Mouse (Mus musculus): ENCODE data around the gene Eif4e2. TPM values are rescaled to one million over a fixed set of nuclear protein-coding genes. Genes with fewer than 3 reads are reported as not detected.

Gene Eif4e2
- total RNA-seq, 2 experiments from 2014 or later = 58.2 to 60.3 TPM

DNA sequence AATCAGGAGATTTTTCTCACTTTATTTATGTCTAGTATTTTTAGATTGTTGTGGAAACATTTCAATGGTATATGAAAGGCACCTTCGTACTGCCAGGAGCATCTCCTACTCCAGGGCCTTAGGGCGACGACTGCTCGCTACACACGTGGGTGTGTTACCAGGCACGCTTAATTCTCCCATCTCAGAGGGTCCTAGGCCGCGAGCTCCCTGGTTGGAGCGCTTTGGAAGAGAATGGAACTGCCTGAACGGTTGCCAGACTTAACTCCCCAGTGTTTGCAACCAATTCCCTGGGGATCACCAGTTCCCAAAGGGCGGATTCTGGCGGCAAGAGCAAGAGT, 50.1 kb downstream of the Eif4e2 start:
- no peak for DNase-seq

DNA sequence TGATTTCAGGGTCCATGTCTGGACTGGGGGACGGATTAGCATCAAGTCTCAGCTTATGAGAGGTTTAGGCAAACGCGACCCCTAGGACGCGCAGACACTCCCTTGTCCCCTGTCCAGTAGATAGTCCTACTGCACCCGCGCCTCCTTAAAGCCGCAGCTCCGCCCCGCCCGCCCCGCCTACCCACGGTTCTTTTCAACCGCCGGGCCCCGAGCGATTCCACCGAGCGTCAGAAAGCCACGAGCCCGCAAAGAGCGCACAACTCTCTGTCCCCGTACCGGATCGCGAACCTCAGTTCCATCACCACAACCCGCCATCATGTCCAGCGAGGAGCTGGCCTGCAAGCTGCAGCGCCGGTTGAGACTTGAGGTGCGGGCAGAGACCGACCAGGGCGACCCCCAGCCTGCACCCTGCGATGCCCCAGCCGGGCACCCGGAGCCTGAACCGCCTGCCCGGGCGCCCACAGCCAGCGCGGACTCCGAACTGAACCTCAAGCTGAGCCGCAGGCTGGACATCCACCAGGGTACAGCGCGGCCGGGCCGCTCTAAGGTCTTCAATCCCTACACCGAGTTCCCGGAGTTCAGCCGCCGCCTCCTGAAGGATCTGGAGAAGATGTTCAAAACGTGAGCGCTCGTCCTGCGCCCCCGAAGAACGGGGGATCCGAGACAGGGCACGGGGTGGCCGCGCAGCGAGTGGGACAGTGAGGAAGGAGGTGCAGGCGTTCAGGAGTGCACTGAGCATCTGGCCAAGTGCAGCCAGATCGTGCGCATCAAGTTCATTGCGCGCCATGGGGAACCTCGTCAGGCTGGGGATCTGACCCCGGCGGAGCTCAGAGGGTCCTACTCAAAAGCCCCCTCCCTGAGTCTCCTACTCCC, 50.7 kb downstream of the Eif4e2 start, which contains the start of gene Efhd1:
Efhd1 (plus strand) TSS at position 230 of the 873 bp plus-strand sequence.
- DNase-seq = peak in 1 of 2 experiments; percentile 24

DNA sequence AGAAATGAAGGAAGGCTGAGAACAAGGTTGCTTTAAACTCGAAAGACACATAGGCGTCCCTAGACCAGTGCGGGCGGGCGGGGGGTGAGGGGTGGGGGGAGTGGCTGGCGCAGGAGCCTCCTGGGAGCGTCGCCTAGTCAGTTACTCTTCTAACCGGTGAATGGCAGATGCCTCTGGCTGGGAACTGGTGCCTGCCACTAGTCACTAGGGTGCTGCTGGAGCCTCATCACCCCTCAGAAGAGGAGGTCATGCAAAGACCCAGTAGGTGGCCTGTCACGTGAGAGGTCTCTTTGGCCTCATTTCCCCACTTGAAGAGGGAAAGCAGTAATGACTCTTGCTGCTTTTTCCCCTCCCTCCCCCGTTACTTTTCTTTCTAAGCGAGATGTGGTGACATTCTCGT, 51.5 kb downstream of the Eif4e2 start:
- DNase-seq = no peak

DNA sequence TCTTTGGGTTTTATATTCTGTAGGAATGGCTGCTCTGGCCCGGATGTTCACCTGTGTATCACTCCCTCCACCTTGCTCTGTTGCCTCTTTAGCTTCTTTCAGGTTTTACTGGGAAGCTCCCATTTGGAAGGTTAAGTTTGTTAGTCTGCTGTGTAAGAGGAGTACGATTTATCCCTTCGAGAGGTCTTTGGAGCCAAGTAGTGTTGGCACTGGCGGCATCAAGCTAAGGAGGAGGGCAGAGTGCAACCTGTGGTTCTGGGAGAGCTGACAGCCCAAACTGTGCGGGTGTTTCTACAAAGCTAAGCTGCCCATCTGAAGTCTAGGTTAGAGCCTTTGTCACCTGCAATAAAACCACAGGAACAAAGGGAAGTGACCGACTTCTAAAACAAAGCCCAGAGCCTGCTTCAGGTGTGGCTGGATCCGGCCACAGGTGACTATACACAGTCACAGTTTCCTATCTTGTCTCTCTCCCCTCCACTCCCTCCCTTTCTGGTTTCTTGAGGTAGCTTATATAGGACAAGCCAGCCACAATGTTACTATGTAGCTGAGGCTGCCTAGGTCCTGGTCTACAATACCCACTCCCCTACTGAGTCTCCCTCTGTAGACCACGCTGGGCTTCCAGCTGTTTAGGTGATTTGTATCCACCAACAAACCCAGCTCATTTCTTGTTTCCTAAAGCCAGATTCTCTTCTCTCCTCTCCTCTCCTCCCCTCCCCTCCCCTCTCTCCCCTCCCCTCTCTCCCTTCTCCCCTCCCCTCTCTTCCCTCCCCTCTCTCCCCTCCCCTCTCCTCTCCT, 52.8 kb downstream of the Eif4e2 start:
- DNase-seq = no peak

DNA sequence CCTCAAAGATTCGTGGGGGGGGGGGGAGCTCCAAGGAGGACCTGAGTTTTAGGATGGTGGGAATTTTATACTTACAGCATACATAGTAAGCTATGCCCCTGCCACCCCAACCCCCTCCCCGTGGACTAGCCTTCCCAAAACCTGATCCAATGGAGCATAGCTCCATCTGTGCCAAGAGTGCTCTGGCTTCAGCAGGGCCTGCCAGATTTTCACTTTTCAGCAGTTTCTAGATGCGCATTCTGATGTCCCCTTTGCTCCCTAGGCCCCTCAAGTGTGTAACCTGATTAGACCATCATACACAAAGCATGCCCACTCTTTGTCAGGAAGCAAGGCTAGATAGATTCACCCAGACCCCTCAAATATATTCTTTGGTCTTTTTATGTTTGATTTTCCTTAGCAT, 56.5 kb downstream of the Eif4e2 start:
- no peak for DNase-seq

DNA sequence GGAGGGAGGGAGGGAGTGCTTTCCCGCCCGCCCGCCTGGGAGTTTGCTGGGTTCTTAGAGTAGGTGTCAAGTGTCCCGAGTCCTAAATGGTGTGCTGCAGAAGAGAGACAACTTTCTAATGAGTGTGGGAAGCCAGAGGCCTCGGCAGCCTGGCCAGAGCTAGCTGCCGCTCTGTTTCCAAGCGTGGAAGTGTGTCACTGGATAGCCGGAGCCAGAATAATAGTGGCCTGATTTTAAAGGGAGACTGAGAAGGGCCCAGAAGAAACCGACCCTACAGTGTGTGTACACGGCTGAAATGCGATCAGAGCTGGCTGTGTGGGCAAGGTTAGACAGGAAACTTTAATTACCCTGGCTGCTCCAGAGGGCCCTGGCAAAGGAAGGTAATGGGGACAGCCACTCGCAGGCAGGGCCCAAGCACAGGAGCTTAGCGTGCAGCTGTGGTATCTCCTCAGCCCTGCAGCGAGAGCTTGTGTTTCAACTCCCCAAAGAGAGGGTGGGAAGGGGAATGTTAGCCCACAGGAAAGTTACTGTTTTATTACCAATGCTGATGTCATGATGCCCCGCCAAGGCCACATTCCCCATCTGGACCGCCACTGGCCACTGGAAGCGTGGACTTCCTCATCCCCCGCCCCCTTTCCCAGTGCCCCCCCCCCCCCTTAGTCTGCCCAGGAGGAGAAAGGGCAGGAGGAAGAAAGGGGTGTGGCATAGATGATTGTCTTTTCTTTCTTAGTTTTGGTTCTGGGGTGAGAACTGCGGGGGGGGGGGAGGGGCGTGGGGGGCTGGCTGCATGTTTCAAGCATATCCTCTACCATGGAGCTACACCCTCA, 57.1 kb downstream of the Eif4e2 start:
- DNase-seq = no peak

DNA sequence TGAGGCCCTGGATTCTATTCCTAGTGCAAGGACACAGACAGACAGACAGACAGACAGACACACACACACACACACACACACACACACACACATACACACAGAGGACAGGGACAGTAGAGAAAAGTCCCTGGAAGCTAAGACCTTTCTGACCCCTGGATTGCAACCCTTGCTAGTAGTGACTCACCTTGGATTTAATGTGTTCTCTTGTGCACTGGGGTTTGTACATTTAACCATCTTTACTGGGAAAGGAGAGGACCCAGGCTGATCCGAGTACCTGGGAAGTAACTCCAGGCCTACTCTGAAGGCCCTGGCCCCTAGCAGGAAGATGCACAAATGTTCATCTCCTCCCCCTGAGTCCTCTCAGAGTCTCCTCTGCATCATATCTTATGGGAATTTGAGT, 57.9 kb downstream of the Eif4e2 start:
- DNase-seq = no peak

DNA sequence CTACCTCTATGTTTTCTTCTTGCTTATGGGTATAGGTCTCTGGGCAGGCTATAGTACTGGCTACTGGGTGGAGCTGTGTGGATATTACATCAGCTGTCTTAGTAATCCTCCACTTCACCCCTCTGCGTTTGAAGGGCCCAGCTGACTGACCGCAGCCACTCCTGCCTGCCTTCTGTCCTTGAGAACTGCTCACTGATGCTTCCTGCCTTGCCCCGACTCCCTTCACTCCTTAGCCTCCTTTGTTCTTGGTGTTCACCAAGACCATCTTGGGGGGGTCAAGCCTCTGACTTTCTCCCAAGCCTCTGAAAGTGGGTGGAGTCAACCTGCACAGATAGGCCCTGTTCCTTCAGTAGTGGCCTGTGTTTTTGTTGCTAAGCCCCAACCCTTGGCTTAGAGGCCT, 58.7 kb downstream of the Eif4e2 start:
- no peak for DNase-seq

DNA sequence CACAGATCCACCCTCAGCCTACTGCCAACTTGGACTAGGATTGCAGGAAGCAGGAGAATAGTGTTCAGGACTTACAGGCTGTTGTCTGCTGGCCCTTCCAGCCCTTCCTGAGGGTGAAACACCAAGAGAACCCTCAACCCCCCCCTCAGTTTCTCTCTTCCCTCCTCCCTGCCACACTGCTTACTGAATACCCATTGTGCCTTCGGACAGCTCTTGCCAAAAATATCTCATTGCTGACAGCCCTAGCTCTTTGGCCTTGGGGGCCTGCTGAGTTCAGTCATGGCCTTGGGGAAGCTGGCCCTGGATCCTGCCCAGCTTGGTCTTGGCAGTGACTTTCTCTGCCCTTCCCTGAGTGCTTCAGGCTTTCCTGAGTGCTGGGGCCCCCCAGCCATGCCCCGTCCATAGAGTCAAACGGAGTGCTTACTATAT, 59.8 kb downstream of the Eif4e2 start:
- DNase-seq = peak; percentile 40 to 56

DNA sequence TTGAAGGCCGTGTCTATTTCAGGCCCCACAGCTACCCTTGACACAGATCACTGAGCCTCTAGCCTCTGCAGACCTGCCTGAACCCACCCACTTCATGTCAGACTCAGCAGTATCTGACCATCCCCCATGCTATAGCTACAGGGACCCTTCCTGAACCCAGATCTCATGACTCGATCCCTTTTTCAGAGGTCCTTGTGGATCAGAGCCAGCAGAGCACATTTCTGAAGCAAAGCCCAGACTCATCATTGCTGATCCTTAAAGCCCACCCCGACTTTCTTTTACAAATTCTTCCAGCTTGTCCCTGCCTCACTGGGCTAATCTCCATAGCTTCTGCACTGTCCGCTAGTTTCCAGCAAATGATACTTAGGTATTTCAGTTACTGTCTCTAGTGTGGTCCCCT, 60.4 kb downstream of the Eif4e2 start:
- no peak for DNase-seq

DNA sequence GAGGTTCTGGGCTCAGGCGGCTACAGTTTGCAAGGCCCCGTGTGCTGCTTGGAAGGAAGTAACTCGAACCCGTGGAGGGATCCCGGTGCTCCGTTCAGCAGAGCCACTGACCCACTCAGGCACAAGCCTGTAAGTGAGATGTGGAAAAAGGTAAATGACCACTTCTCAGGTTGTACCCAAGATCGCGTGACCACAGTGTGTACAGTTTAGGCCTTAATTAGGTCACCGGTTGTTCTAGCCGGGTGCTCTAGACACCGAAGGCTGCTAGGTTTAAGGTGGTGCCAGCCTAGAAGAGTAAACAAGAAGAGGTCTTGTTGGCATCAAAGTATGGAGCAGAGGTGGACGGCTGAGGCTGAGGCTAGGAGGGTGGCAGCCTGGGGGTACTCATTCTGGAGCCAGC, 61.4 kb downstream of the Eif4e2 start:
- no peak for DNase-seq

DNA sequence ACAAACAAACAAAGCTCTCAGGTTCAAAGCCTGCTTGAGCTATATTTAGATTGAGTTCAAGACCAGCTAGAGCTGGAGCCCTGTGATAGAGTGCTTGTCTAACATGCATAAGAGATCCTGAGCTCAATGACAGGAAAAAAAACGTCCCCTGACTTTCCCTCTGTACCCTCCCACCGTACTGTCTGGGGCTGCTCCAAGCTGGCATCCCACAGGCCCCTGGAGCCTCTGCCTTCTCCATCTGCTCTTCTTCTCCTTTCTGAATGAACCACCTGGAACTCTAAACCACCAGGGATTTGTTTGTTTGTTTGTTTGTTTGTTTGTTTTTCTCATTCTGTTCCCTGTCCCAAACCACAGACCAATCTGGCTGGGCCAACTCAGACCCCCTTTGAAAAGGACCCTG, 62.3 kb downstream of the Eif4e2 start:
- no peak for DNase-seq

DNA sequence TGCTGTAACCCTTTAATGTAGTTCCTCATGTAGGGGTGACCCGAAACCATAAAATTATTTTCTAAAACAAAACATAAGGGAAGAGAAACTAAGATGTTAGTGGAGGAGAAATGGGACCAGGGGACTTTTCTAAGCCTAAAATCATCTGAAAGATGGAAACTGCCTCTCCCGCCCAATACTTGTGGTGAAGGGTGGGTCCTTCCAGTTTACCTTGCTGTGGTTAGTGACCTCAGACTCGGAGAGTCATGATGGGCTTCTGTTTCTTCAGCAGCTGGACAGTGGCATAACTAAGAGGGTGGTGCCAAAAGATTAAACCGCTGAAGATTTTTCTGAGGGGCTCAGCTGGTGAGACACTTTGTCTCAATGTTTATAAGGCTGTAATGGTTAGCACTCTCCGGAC, 66.6 kb downstream of the Eif4e2 start:
- DNase-seq = no peak

DNA sequence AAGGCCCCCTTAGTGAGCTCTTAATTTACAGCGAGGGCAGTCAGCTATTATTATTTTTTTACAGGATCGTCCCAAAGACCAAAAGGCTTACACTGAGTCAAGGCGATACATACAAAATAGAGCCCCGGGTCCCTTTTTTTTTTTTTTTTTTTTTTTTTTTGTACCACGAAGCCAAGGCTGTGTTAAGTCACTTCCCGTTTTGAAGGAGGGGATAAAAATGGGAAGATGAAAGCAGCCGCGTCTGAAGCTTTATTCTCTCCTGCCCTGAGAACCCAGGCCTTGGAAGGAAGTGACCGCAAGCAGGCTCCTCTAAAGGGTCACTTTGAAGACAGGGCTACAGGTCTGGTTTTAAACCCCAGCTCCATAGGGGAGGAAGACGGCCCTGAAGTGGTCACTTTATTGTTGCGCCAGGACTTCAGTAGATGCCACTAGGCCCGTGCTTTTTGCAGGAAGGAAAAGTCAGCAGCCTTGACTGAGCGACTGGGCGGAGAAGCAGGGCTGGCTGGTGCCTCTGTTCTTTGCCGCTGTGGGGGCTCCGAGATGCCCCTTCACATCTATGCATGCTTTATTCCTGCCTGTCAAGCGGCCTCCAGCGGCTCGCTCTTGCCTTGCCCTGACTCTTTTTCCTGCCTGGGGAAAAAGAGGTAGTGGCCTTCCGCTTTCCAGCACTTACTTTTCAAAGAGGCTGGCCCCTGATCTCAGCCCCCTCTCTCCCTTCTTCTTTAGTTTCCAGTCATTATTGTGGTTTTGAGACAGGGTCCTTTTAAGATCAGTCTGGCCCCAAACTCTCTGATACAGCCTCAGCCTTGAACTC, 68.1 kb downstream of the Eif4e2 start:
- DNase-seq = no peak

DNA sequence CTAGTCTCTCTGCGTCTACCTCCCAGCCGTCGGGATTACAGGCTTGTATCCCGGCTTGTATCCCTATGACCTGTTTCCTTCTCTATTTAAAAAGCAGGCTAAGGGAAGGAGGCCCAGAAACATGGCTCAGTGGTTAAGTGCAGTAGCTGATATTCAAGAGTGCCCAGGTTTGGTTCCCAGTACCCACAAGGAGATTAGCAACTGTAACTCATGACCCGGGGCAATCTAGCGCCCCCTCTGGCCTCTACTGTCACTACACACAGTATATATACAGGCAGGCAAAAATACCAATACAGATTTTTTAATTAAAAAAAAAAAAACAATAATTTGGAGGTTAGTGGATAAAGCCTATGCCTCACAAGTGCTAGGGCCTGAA, 68.7 kb downstream of the Eif4e2 start:
- DNase-seq = no peak

DNA sequence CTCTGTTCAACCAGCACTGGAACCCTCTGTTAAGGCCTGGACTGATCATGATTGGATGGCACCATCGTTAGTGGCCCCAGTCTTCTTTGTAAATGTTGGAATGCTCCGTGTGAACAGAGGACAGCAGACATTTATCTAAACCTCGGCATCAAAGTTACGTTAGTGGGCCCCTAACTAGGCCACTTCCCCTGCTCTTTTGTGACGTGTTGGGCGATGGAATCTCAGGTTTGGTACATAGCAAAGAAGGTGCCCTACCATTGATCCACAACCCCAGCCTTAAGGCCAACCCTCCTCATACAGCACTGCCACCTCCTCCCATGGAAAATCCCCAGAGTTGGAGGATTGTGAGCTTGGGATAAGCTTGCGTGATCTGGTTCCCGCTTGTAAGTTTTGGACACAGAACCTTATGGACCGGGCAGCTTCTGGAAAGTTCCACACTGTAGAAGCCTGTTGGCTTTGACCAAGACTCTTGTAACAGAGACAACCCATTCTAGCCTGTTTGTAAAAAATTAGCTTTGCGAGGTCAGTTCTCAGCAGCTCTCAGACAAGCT, 69.8 kb downstream of the Eif4e2 start:
- no peak for DNase-seq

DNA sequence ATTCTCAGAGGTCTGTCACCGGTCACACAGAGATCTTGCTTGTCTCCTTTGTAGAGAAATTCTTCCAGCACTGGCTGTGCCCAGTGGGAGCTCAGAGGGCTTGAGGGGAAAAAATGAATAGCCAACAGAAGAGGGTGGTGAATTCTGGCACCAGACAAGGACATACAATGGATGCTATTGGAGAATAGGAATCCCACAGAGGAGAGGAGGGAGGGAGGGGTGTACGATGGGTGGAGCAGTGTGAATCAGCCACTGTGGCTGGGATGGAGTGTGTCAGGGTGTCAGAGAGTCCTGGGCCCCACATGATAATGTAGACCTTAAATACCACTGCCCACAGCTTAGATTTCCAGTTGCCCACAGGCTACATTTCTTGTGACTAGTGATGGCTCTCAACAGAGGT, 73.4 kb downstream of the Eif4e2 start:
- no peak for DNase-seq
